Mouse (Mus musculus) heart, adult 2 months (tissue): ENCODE data around the gene Cd3eap. TPM values are rescaled to one million over a fixed set of nuclear protein-coding genes. Genes with fewer than 3 reads are reported as not detected.

Source experiments
- DNase-seq, 2 experiments: peaks; one replicate each; pipeline ENCODE4 v3.0.0; 2021
- H3K27ac ChIP-seq: fragments of 200-600 bp; 2 replicates; pipeline ENCODE4 v1.8.1; 2022
- H3K27me3 ChIP-seq: fragments of 200-500 bp; 2 replicates; pipeline ENCODE4 v1.6.1; 2012; ENCODE audit warnings: mild to moderate bottlenecking, low read length, inconsistent platforms, mixed read lengths; ENCODE audit not compliant: control insufficient read depth, insufficient read depth
- H3K36me3 ChIP-seq: fragments of 200-500 bp; 2 replicates; pipeline ENCODE4 v1.6.1; 2012; ENCODE audit warnings: low read length, inconsistent platforms; ENCODE audit not compliant: control insufficient read depth, insufficient read depth
- H3K4me1 ChIP-seq: fragments of 200-500 bp; 2 replicates; pipeline ENCODE4 v1.6.1; 2011; ENCODE audit warnings: low read length; ENCODE audit not compliant: control insufficient read depth, insufficient read depth
- H3K4me3 ChIP-seq: fragments of 200-600 bp; 2 replicates; pipeline ENCODE4 v1.8.1; 2022
- H3K79me2 ChIP-seq: fragments of 200-500 bp; replicated peaks from 2 replicates; pipeline ENCODE4 v1.6.1; 2012; ENCODE audit warnings: mild to moderate bottlenecking, inconsistent platforms, low read length, moderate library complexity, mixed read lengths; ENCODE audit not compliant: control insufficient read depth, insufficient read depth
- H3K9ac ChIP-seq: fragments of 200-500 bp; 2 replicates; pipeline ENCODE4 v1.6.1; 2012; ENCODE audit warnings: low read depth, mild to moderate bottlenecking, control low read depth, inconsistent platforms, low read length, mixed read lengths
- CTCF ChIP-seq: fragments of 200-600 bp; IDR thresholded peaks from 2 replicates; pipeline ENCODE4 v1.8.1; 2022; ENCODE audit warnings: antibody characterized with exemption, mild to moderate bottlenecking, moderate library complexity
- EP300 ChIP-seq: fragments of 200-500 bp; IDR thresholded peaks from 2 replicates; pipeline ENCODE4 v1.6.1; 2011; ENCODE audit warnings: low read depth, low read length, control low read depth; ENCODE audit not compliant: insufficient read depth
- POLR2A ChIP-seq: fragments of 200-500 bp; IDR thresholded peaks from 2 replicates; pipeline ENCODE4 v1.6.1; 2011; ENCODE audit warnings: mild to moderate bottlenecking, low read depth, low read length, control low read depth; ENCODE audit not compliant: insufficient read depth
- WGBS: fragments of 180-500 bp; shearing (Covaris S2); methylation state at CpG from one replicate; pipeline ENCODE4 v1.1.7; 2018; 5-methylcytosine and 5-hydroxymethylcytosine counted together
- intact Hi-C: fragments of 180-260 bp; cut with DNase I; formaldehyde crosslinking; loops from one replicate; pipeline ENCODE4 v1.15.1; 2025
- polyA plus RNA-seq: library from polyadenylated mRNA; depleted of rRNA; stranded (reverse); fragments of >200 nt; gene quantifications from 2 replicates; pipeline ENCODE4 v1.2.3, GENCODE M21; 2012
- total RNA-seq, 2 experiments: library from RNA; stranded (reverse); gene quantifications; 2 replicates each; pipeline ENCODE4 v1.2.3; 2021

Cd3eap gene
- total and polyA plus RNA-seq, 3 experiments, result 4.7 to 9.7 (median 9.3) TPM

GRCm38 (mm10) chr7:19343210-19343808 lies 16.0 kb downstream of the Cd3eap start:
- Histone ChIP-seq H3K9ac (peak overlapping the region; percentile 43; the same call in 1 of the 2 replicates), H3K27ac (peak overlapping the region; percentile 92; the same call in 1 of the 2 replicates), H3K79me2 (no peaks in the 10 kb centered on the region), H3K4me1 (peaks cover 10% of the 10 kb centered on the region), H3K4me3 (no peak overlapping the region), H3K36me3 (no peaks in the 10 kb centered on the region), H3K27me3 (no peaks in the 10 kb centered on the region)
- WGBS, result 1% methylated on average over 11 of the region's 11 CpGs
- intact Hi-C loops, result loop anchor here (1.0 to 5.0 kb wide), 3 partner anchors 43 to 165 kb away; partner anchors contain the start of gene Opa3
- peak; percentile 73 to 85 for DNase-seq
- TF ChIP-seq EP300 (peak; percentile 87), POLR2A (no peak), CTCF (no peak; the same call in 1 of the 2 replicates)

- Histone ChIP-seq H3K27ac (peak overlapping the region; percentile 83), H3K4me1 (peaks cover 10% of the 10 kb centered on the region), H3K79me2 (no peaks in the 10 kb centered on the region), H3K27me3 (no peaks in the 10 kb centered on the region), H3K36me3 (no peaks in the 10 kb centered on the region), H3K4me3 (peak overlapping the region; percentile 57), H3K9ac (peak overlapping the region; percentile 46; the same call in 1 of the 2 replicates)
- peak; percentile 94 for TF ChIP-seq EP300
- TF ChIP-seq POLR2A, result no peak
- peak; percentile 100 for TF ChIP-seq CTCF
- DNase-seq, result peak; percentile 88 to 94
- intact Hi-C loops, result loop anchor here (1.0 to 5.0 kb wide), 3 partner anchors 42 to 164 kb away; partner anchors contain the start of gene Opa3
- under 1% methylated on average over 27 of the region's 27 CpGs for WGBS
Measured at GRCm38 (mm10) chr7:19342481-19343027, 16.7 kb downstream of the Cd3eap start.

- no peaks in the 10 kb centered on the region for H3K36me3 ChIP-seq
- TF ChIP-seq CTCF (no peak), EP300 (0 out of 2 replicates have a peak, but pooled peaks have one; percentile 19), POLR2A (0 out of 2 replicates have a peak, but pooled peaks have one; percentile 20)
- WGBS, result under 1% methylated on average over 41 of the region's 41 CpGs
- peak overlapping the region; percentile 57 for H3K4me3 ChIP-seq
- peak; percentile 77 to 82 for DNase-seq
- no peaks in the 10 kb centered on the region for H3K27me3 ChIP-seq
- peak overlapping the region; percentile 52 for H3K9ac ChIP-seq
- peaks cover 10% of the 10 kb centered on the region for H3K4me1 ChIP-seq
- H3K27ac ChIP-seq, result peak overlapping the region; percentile 83
- intact Hi-C loops, result loop anchor here (2.0 to 5.0 kb wide), 2 partner anchors 115 to 163 kb away; partner anchors contain the start of gene Opa3
- no peaks in the 10 kb centered on the region for H3K79me2 ChIP-seq
Measured at GRCm38 (mm10) chr7:19341761-19342409, 17.4 kb downstream of the Cd3eap start.

GRCm38 (mm10) chr7:19341250-19341649 lies 18.0 kb downstream of the Cd3eap start:
- H3K9ac ChIP-seq, result peak overlapping the region; percentile 27; the same call in 1 of the 2 replicates
- H3K27me3 ChIP-seq, result no peaks in the 10 kb centered on the region
- intact Hi-C loops, result loop anchor here (5.0 kb wide), 1 partner anchor 114 kb away; the partner anchor contains the start of gene Opa3
- H3K36me3 ChIP-seq, result no peaks in the 10 kb centered on the region
- no peaks in the 10 kb centered on the region for H3K79me2 ChIP-seq
- H3K4me3 ChIP-seq, result peak overlapping the region; percentile 57
- no peak for TF ChIP-seq CTCF
- no peak for TF ChIP-seq EP300
- TF ChIP-seq POLR2A, result no peak
- no peak for DNase-seq
- WGBS, result 25% methylated on average over 10 of the region's 10 CpGs
- H3K27ac ChIP-seq, result peak overlapping the region; percentile 83
- peaks cover 10% of the 10 kb centered on the region for H3K4me1 ChIP-seq

GRCm38 (mm10) chr7:19338596-19338995 lies 20.7 kb downstream of the Cd3eap start:
- no peak for DNase-seq
- H3K36me3 ChIP-seq, result no peaks in the 10 kb centered on the region

More at GRCm38 (mm10) chr7:19338596-19338995, 20.7 kb downstream of the Cd3eap start:
- Histone ChIP-seq H3K27ac (no peak overlapping the region), H3K27me3 (no peaks in the 10 kb centered on the region), H3K9ac (no peak overlapping the region), H3K4me3 (no peak overlapping the region), H3K79me2 (no peaks in the 10 kb centered on the region), H3K4me1 (peaks cover 6% of the 10 kb centered on the region)
- 62% methylated on average over 7 of the region's 7 CpGs for WGBS
- no peak for TF ChIP-seq POLR2A
- TF ChIP-seq EP300, result no peak
- TF ChIP-seq CTCF, result no peak
- intact Hi-C loops, result no loop called here
